Mouse (Mus musculus) hindbrain, embryonic 16.5 days (tissue): ENCODE measurements around the gene Rfx7. TPM values are rescaled to one million over a fixed set of nuclear protein-coding genes. Genes with fewer than 3 reads are reported as not detected.

ENCODE experiments used
- ATAC-seq: fragments of 200-750 bp; cut with Nextera tagmentation; 2 replicates; pipeline ENCODE4 v1.8.0; 2017; ENCODE audit warnings: moderate TSS enrichment, moderate library complexity
- H3K27ac ChIP-seq: fragments of 300-500 bp; sonication (generic); 2 replicates; pipeline ENCODE4 v1.5.1; 2014; ENCODE audit warnings: low read depth, mild to moderate bottlenecking, control low read depth, low read length, moderate library complexity
- H3K27me3 ChIP-seq: fragments of 300-500 bp; sonication (generic); replicated peaks from 2 replicates; pipeline ENCODE4 v1.6.1; 2014; ENCODE audit warnings: low read length; ENCODE audit not compliant: control insufficient read depth, insufficient read depth
- H3K36me3 ChIP-seq: fragments of 300-500 bp; sonication (generic); 2 replicates; pipeline ENCODE4 v1.6.1; 2014; ENCODE audit warnings: mild to moderate bottlenecking, low read length, moderate library complexity, mixed read lengths; ENCODE audit not compliant: control insufficient read depth, insufficient read depth
- H3K4me1 ChIP-seq: fragments of 300-500 bp; sonication (generic); 2 replicates; pipeline ENCODE4 v1.6.1; 2014; ENCODE audit warnings: low read depth, low read length; ENCODE audit not compliant: control insufficient read depth, insufficient read depth
- H3K4me2 ChIP-seq: fragments of 300-500 bp; sonication (generic); 2 replicates; pipeline ENCODE4 v1.6.1; 2014; ENCODE audit warnings: mild to moderate bottlenecking, low read length, control low read depth, moderate library complexity
- H3K4me3 ChIP-seq: fragments of 300-500 bp; sonication (generic); 2 replicates; pipeline ENCODE4 v1.5.1; 2014; ENCODE audit warnings: mild to moderate bottlenecking, low read length, control low read depth, moderate library complexity
- H3K9ac ChIP-seq: fragments of 300-500 bp; sonication (generic); 2 replicates; pipeline ENCODE4 v1.6.1; 2014; ENCODE audit warnings: low read depth, mild to moderate bottlenecking, control low read depth, low read length, moderate library complexity
- H3K9me3 ChIP-seq: fragments of 300-500 bp; sonication (generic); 2 replicates; pipeline ENCODE4 v1.6.1; 2014; ENCODE audit warnings: mild to moderate bottlenecking, low read length, moderate library complexity; ENCODE audit not compliant: control insufficient read depth
- WGBS: fragments of 180-500 bp; shearing (Covaris S2); extraction: QIAGEN DNeasy Blood & Tissue Kit; methylation state at CpG from one replicate; pipeline ENCODE4 v1.1.7; 2014; 5-methylcytosine and 5-hydroxymethylcytosine counted together
- polyA plus RNA-seq: library from polyadenylated mRNA; unstranded; fragments of >200 nt; fragmentation: Nextera tagmentation; extraction: Ambion mirVana; gene quantifications from 2 replicates; pipeline ENCODE4 v1.2.1, GENCODE M21; 2015

The Rfx7 gene
- polyA plus RNA-seq, 1 experiment from 2014 or later: 12.5 TPM

- Histone ChIP-seq H3K9me3 (no peaks in the 10 kb centered on the region), H3K4me2 (no peak overlapping the region), H3K4me1 (peaks cover 4% of the 10 kb centered on the region), H3K4me3 (no peak overlapping the region), H3K27me3 (no peaks in the 10 kb centered on the region), H3K36me3 (no peaks in the 10 kb centered on the region), H3K9ac (no peak overlapping the region), H3K27ac (no peak overlapping the region)
- 31% methylated on average over 3 of the region's 3 CpGs for WGBS
- ATAC-seq: no peak
Measured at GRCm38 (mm10) chr9:72656940-72657339, 124.9 kb downstream of the Rfx7 start.

GRCm38 (mm10) chr9:72657694-72658093 is 125.7 kb downstream of the Rfx7 start:
- 58% methylated on average over 1 of the region's 1 CpGs for WGBS
- Histone ChIP-seq H3K36me3 (no peaks in the 10 kb centered on the region), H3K27me3 (no peaks in the 10 kb centered on the region), H3K4me1 (peaks cover 4% of the 10 kb centered on the region), H3K27ac (no peak overlapping the region), H3K9ac (no peak overlapping the region), H3K9me3 (no peaks in the 10 kb centered on the region), H3K4me2 (no peak overlapping the region), H3K4me3 (no peak overlapping the region)
- ATAC-seq: no peak

GRCm38 (mm10) chr9:72660139-72660538 is 128.1 kb downstream of the Rfx7 start:
- 74% methylated on average over 4 of the region's 4 CpGs for WGBS
- Histone ChIP-seq H3K27ac (no peak overlapping the region), H3K36me3 (no peaks in the 10 kb centered on the region)

GRCm38 (mm10) chr9:72660911-72661310 is 128.9 kb downstream of the Rfx7 start:
- Histone ChIP-seq H3K4me3 (no peak overlapping the region), H3K36me3 (no peaks in the 10 kb centered on the region; the same call in 1 of the 2 replicates), H3K9ac (no peak overlapping the region), H3K27ac (peak overlapping the region; percentile 100; the same call in 1 of the 2 replicates), H3K9me3 (no peaks in the 10 kb centered on the region), H3K27me3 (no peaks in the 10 kb centered on the region), H3K4me2 (no peak overlapping the region), H3K4me1 (peaks cover 26% of the 10 kb centered on the region)
- no peak for ATAC-seq
- 45% methylated on average over 1 of the region's 1 CpGs for WGBS

More at GRCm38 (mm10) chr9:72660139-72660538, 128.1 kb downstream of the Rfx7 start:
- Histone ChIP-seq H3K9me3 (no peaks in the 10 kb centered on the region), H3K9ac (no peak overlapping the region), H3K4me1 (peaks cover 19% of the 10 kb centered on the region), H3K4me2 (no peak overlapping the region), H3K4me3 (no peak overlapping the region), H3K27me3 (no peaks in the 10 kb centered on the region)
- ATAC-seq: no peak

- 2% methylated on average over 13 of the region's 13 CpGs for WGBS
- Histone ChIP-seq H3K4me1 (peaks cover 26% of the 10 kb centered on the region), H3K36me3 (no peaks in the 10 kb centered on the region; the same call in 1 of the 2 replicates), H3K9me3 (no peaks in the 10 kb centered on the region), H3K27me3 (no peaks in the 10 kb centered on the region), H3K9ac (peak overlapping the region; percentile 99), H3K4me2 (peak overlapping the region; percentile 60), H3K27ac (peak overlapping the region; percentile 100), H3K4me3 (peak overlapping the region; percentile 98)
- ATAC-seq: no peak
Measured at GRCm38 (mm10) chr9:72661561-72661894, 129.5 kb downstream of the Rfx7 start.

GRCm38 (mm10) chr9:72661895-72662661 is 130.0 kb downstream of the Rfx7 start, which contains the start of gene Nedd4:
Gene Nedd4 (plus strand): TSS chr9:72662346.
- Histone ChIP-seq H3K4me3 (peak within 1 kb of the TSS; percentile 98), H3K27me3 (no peaks in the 10 kb centered on the region), H3K4me2 (peak within 1 kb of the TSS; percentile 76), H3K27ac (peak within 1 kb of the TSS; percentile 100), H3K9ac (peak within 1 kb of the TSS; percentile 99), H3K4me1 (peaks cover 28% of the 10 kb centered on the region), H3K36me3 (peaks cover 5% of the 10 kb centered on the region), H3K9me3 (no peaks in the 10 kb centered on the region)
- peak; percentile 91 for ATAC-seq
- under 1% methylated on average over 73 of the region's 83 CpGs for WGBS

GRCm38 (mm10) chr9:72662691-72663533 is 130.9 kb downstream of the Rfx7 start:
- peak overlapping the region; percentile 99 for H3K9ac ChIP-seq
- peak overlapping the region; percentile 100 for H3K27ac ChIP-seq
- H3K4me2 ChIP-seq: peak overlapping the region; percentile 76
- peaks cover 30% of the 10 kb centered on the region for H3K4me1 ChIP-seq
- ATAC-seq: peak; percentile 57
- H3K27me3 ChIP-seq: no peaks in the 10 kb centered on the region
- peaks cover 6% of the 10 kb centered on the region for H3K36me3 ChIP-seq
- H3K9me3 ChIP-seq: no peaks in the 10 kb centered on the region
- peak overlapping the region; percentile 98 for H3K4me3 ChIP-seq
- under 1% methylated on average over 54 of the region's 55 CpGs for WGBS

- peaks cover 30% of the 10 kb centered on the region for H3K4me1 ChIP-seq
- H3K9me3 ChIP-seq: no peaks in the 10 kb centered on the region
- peak overlapping the region; percentile 99 for H3K9ac ChIP-seq
- peak overlapping the region; percentile 100 for H3K27ac ChIP-seq
- peak overlapping the region; percentile 98 for H3K4me3 ChIP-seq
- 6% methylated on average over 10 of the region's 10 CpGs for WGBS
- H3K27me3 ChIP-seq: no peaks in the 10 kb centered on the region
- peak overlapping the region; percentile 76 for H3K4me2 ChIP-seq
- no peak for ATAC-seq
- H3K36me3 ChIP-seq: peaks cover 6% of the 10 kb centered on the region
Measured at GRCm38 (mm10) chr9:72663534-72663918, 131.5 kb downstream of the Rfx7 start.
